Mouse (Mus musculus) CD4-positive helper T cell, adult 2 months (primary cell): ENCODE data around the gene Kcnn3.

Experiments used
- DNase-seq: peaks from one replicate; pipeline ENCODE4 v3.0.0-alpha.2; 2012; ENCODE audit warnings: low read depth, missing footprints, low spot score

Gene Kcnn3

GRCm38 (mm10) chr3:89520618-89521502 is 896 bp downstream of the Kcnn3 start:
- DNase-seq, result no peak

GRCm38 (mm10) chr3:89521503-89521854 is 1.5 kb downstream of the Kcnn3 start:
- DNase-seq, result no peak

- DNase-seq, result no peak
Measured at GRCm38 (mm10) chr3:89522450-89523128, 2.6 kb downstream of the Kcnn3 start.

- DNase-seq, result no peak
Measured at GRCm38 (mm10) chr3:89526298-89527090, 6.5 kb downstream of the Kcnn3 start.

GRCm38 (mm10) chr3:89529796-89530195 is 9.8 kb downstream of the Kcnn3 start:
- no peak for DNase-seq

- no peak for DNase-seq
Measured at GRCm38 (mm10) chr3:89534566-89535097, 14.7 kb downstream of the Kcnn3 start.

- DNase-seq, result no peak
Measured at GRCm38 (mm10) chr3:89535147-89535546, 15.2 kb downstream of the Kcnn3 start.

GRCm38 (mm10) chr3:89539036-89539739 is 19.2 kb downstream of the Kcnn3 start:
- DNase-seq, result no peak

- DNase-seq, result no peak
Measured at GRCm38 (mm10) chr3:89539740-89540370, 19.9 kb downstream of the Kcnn3 start.

GRCm38 (mm10) chr3:89540371-89540743 is 20.4 kb downstream of the Kcnn3 start:
- DNase-seq, result no peak

GRCm38 (mm10) chr3:89546951-89547350 is 27.0 kb downstream of the Kcnn3 start:
- no peak for DNase-seq

- DNase-seq, result no peak
Measured at GRCm38 (mm10) chr3:89548805-89549204, 28.8 kb downstream of the Kcnn3 start.

- no peak for DNase-seq
Measured at GRCm38 (mm10) chr3:89549488-89549887, 29.5 kb downstream of the Kcnn3 start.

- DNase-seq, result no peak
Measured at GRCm38 (mm10) chr3:89551880-89552279, 31.9 kb downstream of the Kcnn3 start.

- DNase-seq, result no peak
Measured at GRCm38 (mm10) chr3:89553432-89553831, 33.5 kb downstream of the Kcnn3 start.

GRCm38 (mm10) chr3:89553946-89554345 is 34.0 kb downstream of the Kcnn3 start:
- no peak for DNase-seq

GRCm38 (mm10) chr3:89554587-89554986 is 34.6 kb downstream of the Kcnn3 start:
- no peak for DNase-seq

GRCm38 (mm10) chr3:89557811-89558210 is 37.8 kb downstream of the Kcnn3 start:
- DNase-seq, result no peak

GRCm38 (mm10) chr3:89558972-89559910 is 39.3 kb downstream of the Kcnn3 start:
- DNase-seq, result no peak

GRCm38 (mm10) chr3:89561386-89561785 is 41.4 kb downstream of the Kcnn3 start:
- no peak for DNase-seq
